Mouse (Mus musculus) cortical plate, adult 2 months (tissue): ENCODE results near the gene Nprl3.

Experiments used
- CTCF ChIP-seq: fragments of 200-500 bp; IDR thresholded peaks from 2 replicates; pipeline ENCODE4 v1.5.1; 2011; ENCODE audit warnings: mild to moderate bottlenecking, control low read depth, low read length; ENCODE audit not compliant: insufficient read depth; ENCODE audit errors: extremely low read depth
- POLR2A ChIP-seq: fragments of 200-500 bp; IDR thresholded peaks from 2 replicates; pipeline ENCODE4 v1.6.1; 2011; ENCODE audit warnings: mild to moderate bottlenecking, low read length, control low read depth; ENCODE audit not compliant: insufficient read depth; ENCODE audit errors: extremely low read depth

DNA sequence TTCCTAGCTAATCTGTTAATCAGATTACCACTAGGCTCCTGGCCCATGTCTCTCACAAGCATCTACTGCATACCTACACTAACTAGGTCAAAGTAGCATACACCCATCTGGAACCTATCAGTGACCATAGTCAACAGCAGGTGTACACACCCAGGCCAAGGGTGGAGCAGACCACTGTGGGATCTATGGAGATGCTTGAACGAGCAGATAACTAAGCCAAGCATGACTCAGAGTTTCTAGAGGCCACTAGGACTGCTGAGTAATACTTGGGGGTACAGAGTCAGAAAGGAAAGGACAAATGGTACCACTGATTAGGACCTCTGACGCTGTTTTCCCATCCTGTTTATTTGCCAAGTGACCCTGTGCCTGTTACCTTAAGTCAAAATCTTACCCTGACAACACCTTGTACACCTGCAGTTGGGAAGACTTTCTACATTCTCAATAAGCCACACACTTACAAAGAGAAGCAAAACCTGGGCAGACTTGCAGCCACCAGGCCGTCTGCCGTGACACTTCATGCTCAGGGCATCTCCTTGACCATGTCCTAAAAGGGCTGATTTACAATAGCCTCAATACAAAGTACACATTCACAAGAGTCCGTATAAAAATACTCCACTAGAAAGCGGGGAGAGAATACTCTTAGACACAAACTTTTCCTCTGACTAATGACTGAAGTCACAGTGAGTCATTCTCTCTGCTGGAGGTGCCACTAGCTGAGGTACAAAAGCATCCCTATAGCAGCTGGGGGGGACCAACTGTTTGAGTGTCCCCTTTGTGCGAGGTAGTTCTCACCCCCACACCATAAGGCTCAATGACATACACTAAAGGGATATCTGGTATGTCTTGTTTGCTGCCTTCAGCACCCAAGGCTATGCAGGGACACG, 16.4 kb downstream of the Nprl3 start:
- TF ChIP-seq POLR2A (no peak), CTCF (no peak)
